Mouse (Mus musculus) embryonic facial prominence, embryonic 11.5 days (tissue): ENCODE results near the gene Taf3. TPM values are rescaled to one million over a fixed set of nuclear protein-coding genes. Genes with fewer than 3 reads are reported as not detected.

ENCODE experiments used
- ATAC-seq: fragments of 200-750 bp; cut with Nextera tagmentation; replicated peaks from 2 replicates; pipeline ENCODE4 v1.8.0; 2017; ENCODE audit warnings: low read depth; ENCODE audit not compliant: insufficient number of reproducible peaks, low FRiP score, low TSS enrichment
- DNase-seq: peaks from one replicate; pipeline ENCODE4 v3.0.0-alpha.2; 2015; ENCODE audit warnings: low spot score
- H3K27ac ChIP-seq: fragments of 300-500 bp; sonication (generic); replicated peaks from 2 replicates; pipeline ENCODE4 v1.5.1; 2014; ENCODE audit warnings: mild to moderate bottlenecking, low read depth, low read length, control low read depth
- H3K27me3 ChIP-seq: fragments of 300-500 bp; sonication (generic); 2 replicates; pipeline ENCODE4 v1.6.1; 2014; ENCODE audit warnings: mild to moderate bottlenecking, low read length, moderate library complexity, mixed read lengths; ENCODE audit not compliant: control insufficient read depth, insufficient read depth
- H3K36me3 ChIP-seq: fragments of 300-500 bp; sonication (generic); replicated peaks from 2 replicates; pipeline ENCODE4 v1.6.1; 2014; ENCODE audit warnings: low read depth, mild to moderate bottlenecking, low read length, moderate library complexity, mixed read lengths; ENCODE audit not compliant: control insufficient read depth, insufficient read depth
- H3K4me1 ChIP-seq: fragments of 300-500 bp; sonication (generic); 2 replicates; pipeline ENCODE4 v1.6.1; 2014; ENCODE audit warnings: low read length, mixed read lengths; ENCODE audit not compliant: control insufficient read depth, insufficient read depth
- H3K4me2 ChIP-seq: fragments of 300-500 bp; sonication (generic); 2 replicates; pipeline ENCODE4 v1.6.1; 2014; ENCODE audit warnings: low read depth, mild to moderate bottlenecking, control low read depth, low read length, moderate library complexity
- H3K4me3 ChIP-seq: fragments of 300-500 bp; sonication (generic); 2 replicates; pipeline ENCODE4 v1.5.1; 2014; ENCODE audit warnings: low read depth, low read length, control low read depth
- H3K9ac ChIP-seq: fragments of 300-500 bp; sonication (generic); replicated peaks from 2 replicates; pipeline ENCODE4 v1.6.1; 2014; ENCODE audit warnings: mild to moderate bottlenecking, control low read depth, low read length
- H3K9me3 ChIP-seq: fragments of 300-500 bp; sonication (generic); replicated peaks from 2 replicates; pipeline ENCODE4 v1.6.1; 2016; ENCODE audit warnings: mild to moderate bottlenecking, low read length, inconsistent platforms, mixed read lengths; ENCODE audit not compliant: control insufficient read depth
- WGBS: fragments of 180-500 bp; shearing (Covaris S2); extraction: QIAGEN DNeasy Blood & Tissue Kit; methylation state at CpG from one replicate; pipeline ENCODE4 v1.1.7; 2014; 5-methylcytosine and 5-hydroxymethylcytosine counted together
- polyA plus RNA-seq: library from polyadenylated mRNA; unstranded; fragments of >200 nt; fragmentation: Nextera tagmentation; extraction: Ambion mirVana; gene quantifications from 2 replicates; pipeline ENCODE4 v1.2.1, GENCODE M21; 2014

Taf3 gene
- polyA plus RNA-seq, 1 experiment from 2014 or later = 16.4 TPM

- H3K9me3 ChIP-seq = no peaks in the 10 kb centered on the region
- WGBS = 85% methylated on average over 4 of the region's 4 CpGs
- no peak overlapping the region for H3K4me3 ChIP-seq
- no peak overlapping the region for H3K4me2 ChIP-seq
- H3K4me1 ChIP-seq = no peaks in the 10 kb centered on the region; the same call in 1 of the 2 replicates
- H3K27me3 ChIP-seq = no peaks in the 10 kb centered on the region
- ATAC-seq (no peak), DNase-seq (no peak)
- no peak overlapping the region for H3K27ac ChIP-seq
- no peak overlapping the region for H3K9ac ChIP-seq
- no peaks in the 10 kb centered on the region for H3K36me3 ChIP-seq
Observed at GRCm38 (mm10) chr2:10008593-10008992, 39.8 kb downstream of the Taf3 start.

GRCm38 (mm10) chr2:10004960-10005621 lies 43.3 kb downstream of the Taf3 start:
- Histone ChIP-seq H3K4me2 (no peak overlapping the region), H3K36me3 (no peaks in the 10 kb centered on the region), H3K4me3 (no peak overlapping the region), H3K9ac (no peak overlapping the region), H3K27me3 (no peaks in the 10 kb centered on the region), H3K9me3 (no peaks in the 10 kb centered on the region), H3K27ac (no peak overlapping the region), H3K4me1 (no peaks in the 10 kb centered on the region; the same call in 1 of the 2 replicates)
- WGBS = 89% methylated on average over 8 of the region's 8 CpGs
- ATAC-seq (no peak), DNase-seq (no peak)

DNA sequence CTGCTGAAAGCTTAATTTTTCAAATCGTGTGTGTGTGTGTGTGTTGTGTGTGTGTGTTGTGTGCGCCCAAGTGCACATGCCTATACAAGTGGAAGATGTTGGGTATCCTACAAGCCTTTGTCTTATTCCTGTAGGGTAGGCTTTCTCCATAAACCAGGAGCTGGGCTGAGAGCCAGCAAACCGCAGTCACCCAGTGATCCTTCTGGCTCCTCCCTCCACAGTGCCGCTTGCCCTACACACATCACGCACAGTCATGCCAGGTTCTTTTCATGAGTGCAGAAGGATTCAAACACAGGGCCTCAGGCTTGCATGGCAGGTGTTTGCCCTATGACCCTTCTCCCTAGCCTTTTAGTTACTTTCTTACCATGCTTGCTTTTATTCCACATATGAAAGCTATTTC lies 45.0 kb downstream of the Taf3 start:
- no peak for ATAC-seq
- Histone ChIP-seq H3K4me2 (no peak overlapping the region), H3K4me1 (no peaks in the 10 kb centered on the region), H3K27me3 (no peaks in the 10 kb centered on the region), H3K4me3 (no peak overlapping the region), H3K9ac (no peak overlapping the region), H3K27ac (no peak overlapping the region), H3K9me3 (no peaks in the 10 kb centered on the region), H3K36me3 (no peaks in the 10 kb centered on the region)
- 86% methylated on average over 5 of the region's 5 CpGs for WGBS
- no peak for DNase-seq

GRCm38 (mm10) chr2:10001591-10001990 lies 46.8 kb downstream of the Taf3 start:
- no peak for ATAC-seq
- 88% methylated on average over 2 of the region's 2 CpGs for WGBS
- Histone ChIP-seq H3K9ac (no peak overlapping the region), H3K27me3 (no peaks in the 10 kb centered on the region), H3K36me3 (no peaks in the 10 kb centered on the region), H3K27ac (no peak overlapping the region), H3K9me3 (no peaks in the 10 kb centered on the region), H3K4me2 (no peak overlapping the region), H3K4me1 (no peaks in the 10 kb centered on the region), H3K4me3 (no peak overlapping the region)
- no peak for DNase-seq

GRCm38 (mm10) chr2:9997535-9997934 lies 50.9 kb downstream of the Taf3 start:
- 83% methylated on average over 7 of the region's 7 CpGs for WGBS
- DNase-seq (no peak), ATAC-seq (no peak)
- H3K27me3 ChIP-seq = no peaks in the 10 kb centered on the region
- H3K4me2 ChIP-seq = no peak overlapping the region
- no peak overlapping the region for H3K9ac ChIP-seq
- H3K4me1 ChIP-seq = no peaks in the 10 kb centered on the region
- no peaks in the 10 kb centered on the region for H3K36me3 ChIP-seq
- no peak overlapping the region for H3K27ac ChIP-seq
- no peaks in the 10 kb centered on the region for H3K9me3 ChIP-seq
- H3K4me3 ChIP-seq = no peak overlapping the region

GRCm38 (mm10) chr2:9996111-9996510 lies 52.3 kb downstream of the Taf3 start:
- no peak for ATAC-seq
- Histone ChIP-seq H3K9me3 (no peaks in the 10 kb centered on the region), H3K36me3 (no peaks in the 10 kb centered on the region), H3K27me3 (no peaks in the 10 kb centered on the region), H3K4me2 (no peak overlapping the region), H3K4me1 (no peaks in the 10 kb centered on the region), H3K9ac (no peak overlapping the region), H3K4me3 (no peak overlapping the region), H3K27ac (no peak overlapping the region)
- no peak for DNase-seq
- 86% methylated on average over 5 of the region's 5 CpGs for WGBS

DNA sequence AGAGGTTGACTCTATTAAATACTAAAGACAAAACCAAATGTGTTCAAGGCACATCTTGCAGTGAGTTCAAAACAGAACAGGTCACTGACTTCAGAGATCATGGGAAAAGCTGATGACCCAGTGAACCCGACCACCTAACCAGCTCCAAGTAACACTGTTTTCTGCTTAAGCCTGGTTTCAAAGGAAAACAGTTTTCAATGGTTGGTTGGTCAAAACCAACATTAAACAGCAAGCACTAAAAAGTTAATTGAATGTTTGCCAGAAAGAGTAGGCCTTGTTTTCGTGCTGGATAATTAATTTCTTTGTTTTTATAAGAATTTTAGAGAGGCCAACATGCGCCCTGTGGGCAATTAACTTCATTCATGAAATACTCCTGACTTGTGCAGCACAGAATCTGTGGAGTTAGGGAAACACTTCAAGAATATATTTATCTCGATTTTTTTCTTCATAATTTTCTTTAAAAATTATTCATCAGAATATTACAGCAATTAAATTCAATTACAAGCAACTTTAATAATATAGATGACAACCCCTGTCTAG lies 57.6 kb downstream of the Taf3 start:
- ATAC-seq = no peak
- WGBS = 35% methylated on average over 4 of the region's 4 CpGs

GRCm38 (mm10) chr2:9989649-9990547 lies 58.5 kb downstream of the Taf3 start:
- H3K27me3 ChIP-seq = no peaks in the 10 kb centered on the region
- H3K4me3 ChIP-seq = no peak overlapping the region
- WGBS = 50% methylated on average over 17 of the region's 17 CpGs
- H3K9me3 ChIP-seq = no peaks in the 10 kb centered on the region
- H3K9ac ChIP-seq = no peak overlapping the region
- H3K4me2 ChIP-seq = no peak overlapping the region
- no peaks in the 10 kb centered on the region for H3K36me3 ChIP-seq
- no peak for ATAC-seq
- H3K27ac ChIP-seq = 0 out of 2 replicates have a peak overlapping the region, but pooled peaks have one; percentile 8
- H3K4me1 ChIP-seq = no peaks in the 10 kb centered on the region; the same call in none of the 2 replicates
- DNase-seq = peak; percentile 53

More for the DNA sequence above, 57.6 kb downstream of the Taf3 start:
- H3K4me3 ChIP-seq = no peak overlapping the region
- no peaks in the 10 kb centered on the region for H3K27me3 ChIP-seq
- no peak overlapping the region for H3K27ac ChIP-seq
- H3K9ac ChIP-seq = no peak overlapping the region
- no peak overlapping the region for H3K4me2 ChIP-seq
- no peaks in the 10 kb centered on the region; the same call in none of the 2 replicates for H3K4me1 ChIP-seq
- no peaks in the 10 kb centered on the region for H3K9me3 ChIP-seq
- H3K36me3 ChIP-seq = no peaks in the 10 kb centered on the region
- DNase-seq = no peak
